Mouse (Mus musculus): ENCODE measurements around the gene Csn1s2a. TPM values are rescaled to one million over a fixed set of nuclear protein-coding genes. Genes with fewer than 3 reads are reported as not detected.

The Csn1s2a gene
- total RNA-seq (2023), result not detected in 4 replicates

GRCm38 (mm10) chr5:87774267-87774666 is at the start of gene Csn1s2a:
Gene Csn1s2a (plus strand): TSS chr5:87774567.

GRCm38 (mm10) chr5:87807782-87808181 is 33.4 kb downstream of the Csn1s2a start, which contains the start of gene Csn1s2b:
Gene Csn1s2b (plus strand): TSS chr5:87808082.

DNA sequence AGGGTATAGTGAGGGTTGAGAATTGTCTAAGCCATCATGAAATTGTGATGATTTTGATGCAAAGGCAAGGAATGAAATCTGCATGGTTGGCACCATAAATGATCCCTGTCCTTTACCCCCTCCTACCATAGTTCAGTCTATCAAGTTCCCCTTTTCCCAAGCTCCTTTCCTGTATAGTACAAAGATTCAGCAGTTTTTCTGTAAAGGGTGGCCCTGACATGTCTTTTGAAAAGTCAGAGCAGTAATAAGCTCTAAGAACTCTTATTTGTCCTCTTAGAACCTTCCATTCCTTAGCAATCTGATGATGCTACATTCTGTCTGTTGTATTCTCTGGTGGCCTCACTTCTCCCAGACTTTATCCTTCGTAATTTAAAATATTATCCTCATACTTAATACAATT is 51.0 kb downstream of the Csn1s2a start, which contains the start of gene Prr27:
TSS of gene Prr27 (plus strand) at position 301 of the 400 bp plus-strand sequence.

Other genes with a start within 250 kb of the Csn1s2a start
- not detected in 4 replicates for gene Sult1b1, start 236.4 kb upstream of the Csn1s2a start, total RNA-seq (2023)
- not detected in 4 replicates for gene Sult1d1, start 205.5 kb upstream of the Csn1s2a start, total RNA-seq (2023)
- not detected in 4 replicates for gene Sult1e1, start 183.0 kb upstream of the Csn1s2a start, total RNA-seq (2023)
- not detected in 4 replicates for gene Csn1s1, start 108.4 kb upstream of the Csn1s2a start, total RNA-seq (2023)
- gene Csn2, start 74.9 kb upstream of the Csn1s2a start, total RNA-seq (2023), result not detected in 4 replicates
- gene Csn1s2b, start 33.5 kb downstream of the Csn1s2a start, total RNA-seq (2023), result not detected in 4 replicates
- gene Prr27, start 51.1 kb downstream of the Csn1s2a start, total RNA-seq (2023), result not detected in 4 replicates
- not detected in 4 replicates for gene Odam, start 110.5 kb downstream of the Csn1s2a start, total RNA-seq (2023)
- not detected in 4 replicates for gene Csn3, start 151.0 kb downstream of the Csn1s2a start, total RNA-seq (2023)
- gene 2310003L06Rik, start 194.9 kb downstream of the Csn1s2a start, total RNA-seq (2023), result not detected in 4 replicates
- not detected in 4 replicates for gene Gm28434, start 194.9 kb downstream of the Csn1s2a start, total RNA-seq (2023)
- gene Cabs1, start 204.9 kb downstream of the Csn1s2a start, total RNA-seq (2023), result not detected in 4 replicates
- gene Smr3a, start 228.0 kb downstream of the Csn1s2a start, total RNA-seq (2023), result not detected in 4 replicates

All from B cell, adult 62 days (primary cell).